Mouse (Mus musculus) common myeloid progenitor, adult 5-6 weeks (primary cell): ENCODE data around the gene Noxo1. TPM values are rescaled to one million over a fixed set of nuclear protein-coding genes. Genes with fewer than 3 reads are reported as not detected.

Experiments used
- ATAC-seq: replicated peaks from 2 replicates; pipeline ENCODE4 v1.8.0; 2016; ENCODE audit warnings: low read depth, mild to moderate bottlenecking, moderate TSS enrichment, inconsistent platforms; ENCODE audit not compliant: poor library complexity, severe bottlenecking
- total RNA-seq: library from RNA; stranded (forward); fragments of 200-1000, 187-1606 nt; gene quantifications from 2 replicates; pipeline ENCODE4 v1.2.3, GENCODE M21; 2017

The Noxo1 gene
- total RNA-seq, 1 experiment from 2014 or later, result 0.69 TPM

DNA sequence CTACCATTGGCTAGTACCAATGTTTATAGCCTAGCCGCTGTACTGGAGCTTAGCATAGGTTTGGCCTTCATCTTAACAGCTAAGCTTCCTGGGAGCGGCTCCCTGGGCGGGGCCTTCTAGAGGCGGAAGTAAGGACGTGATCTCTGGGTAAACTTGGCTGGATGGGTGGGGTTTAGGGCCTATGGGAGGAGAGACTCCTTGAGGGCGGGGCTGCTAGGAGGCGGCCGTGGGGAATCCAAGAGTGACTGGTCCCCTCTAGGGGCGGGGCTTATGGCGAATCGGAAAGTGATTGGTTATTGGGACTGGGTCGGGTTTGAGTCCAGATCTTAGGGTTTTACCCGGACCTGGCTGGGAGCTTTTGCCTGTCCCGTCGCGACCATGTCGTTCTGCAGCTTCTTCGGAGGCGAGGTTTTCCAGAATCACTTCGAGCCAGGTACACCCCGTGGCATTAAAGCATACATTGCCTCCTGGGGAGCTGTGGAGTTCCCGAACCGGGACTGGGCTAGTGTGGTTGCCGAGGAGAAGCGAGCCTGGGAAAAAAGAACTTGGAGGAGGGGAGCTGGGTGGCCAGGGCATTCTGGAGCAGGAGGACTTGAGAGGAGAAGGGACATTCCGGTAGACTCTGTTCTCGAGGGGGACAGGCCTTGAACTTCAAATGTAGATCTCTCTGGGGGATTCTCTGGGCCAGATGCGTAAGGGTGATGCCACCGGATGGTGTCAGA is 40.5 kb downstream of the Noxo1 start, which contains the start of gene Msrb1:
Gene Msrb1 (plus strand): TSS at position 313 of the 722 bp plus-strand sequence.
- ATAC-seq, result peak; percentile 97

DNA sequence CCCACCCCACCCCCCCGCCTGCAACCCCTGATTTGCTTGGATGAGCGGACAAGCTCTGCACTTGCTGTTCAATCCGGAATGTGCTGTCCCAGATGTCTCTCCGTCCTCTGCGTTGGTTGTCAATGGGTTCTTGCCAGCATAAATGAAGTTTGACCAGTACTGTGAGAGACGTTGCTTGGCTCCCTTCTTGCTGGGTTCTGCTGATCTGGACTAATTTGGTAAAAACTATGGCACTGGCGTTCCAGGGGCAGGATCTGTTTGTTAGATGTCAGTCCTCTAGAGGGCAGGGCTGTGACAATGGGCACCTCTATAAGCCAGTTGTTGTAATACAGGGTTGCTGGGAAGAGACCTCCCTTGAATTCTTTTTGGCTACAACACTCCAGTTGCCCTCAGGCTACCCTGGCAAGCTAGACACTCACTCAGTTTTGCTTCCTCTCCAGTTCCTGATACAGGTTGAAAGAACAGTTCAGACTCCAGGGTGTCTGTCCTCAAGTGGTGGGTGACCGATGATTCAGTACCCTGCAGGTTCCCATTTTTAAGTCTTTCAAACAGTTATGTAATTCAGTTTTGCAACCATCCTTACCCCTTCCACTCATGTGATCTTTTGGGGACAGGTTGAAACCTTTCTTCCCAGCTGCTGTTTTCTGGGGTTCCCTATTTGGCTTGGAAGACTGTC is 41.2 kb downstream of the Noxo1 start:
- peak; percentile 37 for ATAC-seq

DNA sequence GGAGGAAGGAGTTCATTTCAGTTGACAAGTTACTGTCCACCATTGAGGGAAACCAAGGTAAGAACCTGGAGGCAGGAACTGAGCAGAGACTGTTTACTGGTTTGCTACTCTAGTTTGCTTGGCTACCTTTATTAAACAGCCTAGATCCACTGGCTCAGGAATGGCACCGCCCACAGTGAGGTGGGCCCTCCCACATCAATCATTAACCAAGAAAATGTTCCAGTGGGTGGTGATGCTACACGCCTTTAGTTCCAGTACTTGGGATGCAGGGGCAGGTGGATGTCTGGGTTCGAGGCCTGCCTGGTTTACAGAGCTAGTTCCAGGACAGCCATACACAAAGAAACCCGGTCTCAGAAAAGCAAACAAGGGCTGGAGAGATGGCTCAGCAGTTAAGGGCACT is 42.2 kb downstream of the Noxo1 start:
- ATAC-seq, result no peak

DNA sequence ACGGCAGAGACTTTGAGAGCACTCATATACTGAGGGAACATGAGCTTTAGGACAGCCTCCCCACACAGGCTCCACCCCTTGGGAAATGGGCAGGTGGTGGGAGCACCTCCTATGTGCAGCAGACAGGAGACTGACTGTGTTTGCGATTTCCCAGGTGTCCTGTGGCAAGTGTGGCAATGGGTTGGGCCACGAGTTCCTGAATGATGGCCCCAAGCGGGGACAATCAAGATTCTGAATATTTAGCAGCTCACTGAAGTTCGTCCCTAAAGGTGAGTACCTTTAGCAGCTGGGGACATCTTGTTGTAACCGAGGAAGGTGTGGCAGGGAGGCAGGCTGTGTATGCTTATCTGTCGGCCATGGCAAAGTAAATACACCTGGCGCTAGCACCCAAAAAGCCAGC is 43.9 kb downstream of the Noxo1 start:
- no peak for ATAC-seq

DNA sequence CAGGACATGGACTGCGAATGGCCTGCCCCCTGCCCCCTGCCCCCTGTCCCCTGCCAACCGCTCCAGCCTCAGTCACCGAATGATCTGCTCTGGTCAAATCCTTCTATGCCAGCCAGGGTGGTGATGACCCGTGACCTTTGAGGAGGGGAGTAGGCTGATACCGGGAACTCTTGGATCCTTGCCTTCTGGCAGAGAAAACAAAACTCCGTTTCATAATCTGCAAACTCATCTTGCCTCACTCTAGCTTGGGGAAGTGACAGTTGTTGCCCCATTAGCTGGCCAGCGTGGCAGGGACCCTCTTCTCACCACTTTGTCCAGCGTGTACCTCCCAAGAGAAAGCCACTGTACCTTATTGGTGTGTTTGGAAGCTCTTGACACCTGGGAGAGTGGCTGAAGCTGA is 46.3 kb downstream of the Noxo1 start:
- ATAC-seq, result no peak

DNA sequence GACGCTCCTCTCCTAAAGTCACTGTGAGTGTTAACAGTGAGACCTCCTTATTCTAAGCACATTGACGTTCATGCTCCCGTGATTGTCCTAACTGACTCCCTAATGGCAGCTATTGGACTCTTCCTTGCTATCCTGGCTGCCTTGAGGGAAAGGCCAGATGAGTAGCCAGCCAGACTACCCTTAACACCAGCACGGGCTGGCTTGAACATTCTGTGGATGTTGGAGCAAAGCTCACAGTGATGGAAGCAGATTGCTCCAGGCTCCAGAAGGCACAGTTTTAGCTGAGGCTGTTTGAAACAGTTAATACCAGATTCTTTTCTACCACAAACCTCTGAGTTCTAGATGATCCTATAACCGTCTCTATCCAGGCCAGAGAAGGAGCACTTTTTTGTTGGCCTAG is 47.9 kb downstream of the Noxo1 start:
- no peak for ATAC-seq

DNA sequence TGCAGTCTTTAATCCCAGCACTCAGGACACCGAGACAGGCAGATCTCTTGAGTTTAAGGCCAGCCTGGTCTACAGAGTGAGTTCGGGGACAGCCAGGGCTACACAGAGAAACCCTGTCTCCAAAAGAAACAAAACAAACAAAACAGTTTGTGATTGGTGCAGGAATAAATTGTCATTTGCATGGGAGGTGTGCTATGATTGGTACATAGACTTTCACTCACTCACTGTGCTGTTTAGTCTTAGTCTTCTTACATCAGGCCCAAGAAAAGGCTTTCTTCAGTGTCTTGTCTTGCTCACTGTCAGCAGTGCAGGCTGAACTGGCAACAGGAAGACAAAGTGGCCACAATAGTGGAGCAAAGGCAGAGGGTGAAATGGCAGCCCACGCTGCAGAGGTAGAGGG is 48.3 kb downstream of the Noxo1 start:
- ATAC-seq, result no peak

DNA sequence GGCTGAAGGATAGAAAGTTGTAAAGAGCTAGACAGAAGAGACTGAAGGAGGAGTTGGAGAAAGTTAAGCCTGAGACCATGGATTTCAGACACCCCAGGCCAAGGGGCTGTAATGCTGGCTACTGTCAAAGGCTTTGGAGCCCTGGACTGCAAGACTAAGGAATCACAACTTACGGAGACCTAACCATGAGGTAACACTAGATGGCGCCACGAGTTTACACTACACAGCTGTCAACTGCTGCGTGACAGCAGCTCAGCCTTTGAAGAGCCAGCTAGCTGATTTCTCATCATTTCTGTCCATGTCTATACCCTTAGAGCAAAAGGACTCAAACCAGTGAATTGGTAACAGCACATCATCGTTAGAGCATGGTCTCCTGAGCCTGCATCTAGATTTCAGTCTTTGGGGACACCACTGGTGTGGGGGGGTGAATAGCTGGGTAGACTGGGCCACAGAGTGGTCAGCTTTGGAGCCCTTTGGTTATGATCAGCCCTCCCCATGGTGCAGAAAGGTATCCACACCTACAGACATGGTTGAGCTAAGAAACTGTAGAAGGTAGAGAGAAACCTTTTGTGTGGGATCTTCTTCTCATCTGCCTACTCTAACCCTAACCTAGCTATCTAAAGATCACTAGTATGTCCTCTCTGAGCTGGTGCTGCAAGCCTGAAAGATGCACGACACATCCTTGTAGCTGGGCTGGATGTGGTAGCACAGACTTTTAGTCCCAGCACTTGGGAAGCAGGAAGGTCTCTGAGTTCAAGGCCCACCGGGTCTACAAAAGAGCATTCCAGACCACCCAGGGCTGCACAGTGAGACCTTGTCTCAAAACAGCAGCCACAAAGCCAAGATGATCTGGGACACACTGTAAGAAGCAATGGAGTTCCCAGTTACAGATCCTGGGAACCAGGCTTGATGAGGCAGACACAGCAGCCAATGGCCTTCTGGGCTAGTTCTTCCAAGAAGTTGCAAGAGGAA is 49.8 kb downstream of the Noxo1 start:
- ATAC-seq, result peak; percentile 90

DNA sequence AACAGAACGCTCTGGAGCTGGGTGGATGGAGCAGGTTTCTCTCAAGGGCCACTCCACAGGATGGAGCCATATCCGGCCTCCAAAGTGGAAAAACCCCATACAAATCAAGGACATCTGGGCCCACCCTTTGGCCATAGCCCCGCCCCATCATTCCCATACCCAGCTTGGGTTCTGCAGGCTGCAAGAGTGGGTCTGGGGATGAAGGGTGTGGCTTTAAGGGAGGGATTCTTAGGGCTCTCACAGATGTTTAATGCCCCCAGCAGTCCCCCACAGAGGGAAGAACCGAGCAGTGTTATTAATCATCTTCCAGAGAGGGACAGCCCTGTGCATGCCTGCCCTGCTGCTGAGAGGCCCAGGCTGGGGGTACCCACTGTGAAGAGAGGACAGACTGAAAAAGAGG is 51.0 kb downstream of the Noxo1 start:
- no peak for ATAC-seq

Other genes starting within 250 kb of the Noxo1 start
- 10.0 and 15.2 TPM in 2 replicates for gene E4f1, start 225.9 kb upstream of the Noxo1 start, total RNA-seq
- gene Pgp, start 225.8 kb upstream of the Noxo1 start, total RNA-seq, result 21.6 and 23.5 TPM in 2 replicates
- gene Bricd5, start 222.3 kb upstream of the Noxo1 start, total RNA-seq, result 1.3 TPM in 1 of 2 replicates, not detected in the other
- 9.6 and 25.7 TPM in 2 replicates for gene Mlst8, start 217.2 kb upstream of the Noxo1 start, total RNA-seq
- gene Caskin1, start 207.6 kb upstream of the Noxo1 start, total RNA-seq, result not detected in 2 replicates
- 59.3 and 60.5 TPM in 2 replicates for gene Traf7, start 168.3 kb upstream of the Noxo1 start, total RNA-seq
- 0.05 TPM in 1 of 2 replicates, not detected in the other for gene Rab26, start 162.0 kb upstream of the Noxo1 start, total RNA-seq
- gene Pkd1, start 146.4 kb upstream of the Noxo1 start, total RNA-seq, result 8.3 and 37.4 TPM in 2 replicates
- gene Tsc2, start 63.6 kb upstream of the Noxo1 start, total RNA-seq, result 39.0 and 52.2 TPM in 2 replicates
- gene Nthl1, start 63.6 kb upstream of the Noxo1 start, total RNA-seq, result 18.0 and 25.1 TPM in 2 replicates
- 1.3 and 1.4 TPM in 2 replicates for gene Slc9a3r2, start 45.9 kb upstream of the Noxo1 start, total RNA-seq
- gene Npw, start 37.8 kb upstream of the Noxo1 start, total RNA-seq, result 0.27 and 1.4 TPM in 2 replicates
- gene Zfp598, start 26.5 kb upstream of the Noxo1 start, total RNA-seq, result 20.0 and 25.4 TPM in 2 replicates
- gene Syngr3, start 6.3 kb upstream of the Noxo1 start, total RNA-seq, result not detected in 2 replicates
- 30.9 and 44.6 TPM in 2 replicates for gene Gfer, start 78 bp upstream of the Noxo1 start, total RNA-seq
- 43.3 and 46.1 TPM in 2 replicates for gene Tbl3, start 11.4 kb downstream of the Noxo1 start, total RNA-seq
- gene Rnf151, start 21.8 kb downstream of the Noxo1 start, total RNA-seq, result not detected in 2 replicates
- gene Rps2, start 21.9 kb downstream of the Noxo1 start, total RNA-seq, result 1,725 and 1,907 TPM in 2 replicates
- gene Ndufb10, start 28.2 kb downstream of the Noxo1 start, total RNA-seq, result 192 and 287 TPM in 2 replicates
- 0.50 TPM in 1 of 2 replicates, not detected in the other for gene Rpl3l, start 31.6 kb downstream of the Noxo1 start, total RNA-seq
- gene Msrb1, start 40.4 kb downstream of the Noxo1 start, total RNA-seq, result 41.2 and 41.7 TPM in 2 replicates
- not detected in 2 replicates for gene Hs3st6, start 56.8 kb downstream of the Noxo1 start, total RNA-seq
- gene Meiob, start 108.1 kb downstream of the Noxo1 start, total RNA-seq, result 0.55 TPM in 1 of 2 replicates, not detected in the other
- gene Hagh, start 143.9 kb downstream of the Noxo1 start, total RNA-seq, result 21.5 and 26.7 TPM in 2 replicates
- 24.6 and 25.9 TPM in 2 replicates for gene Fahd1, start 154.1 kb downstream of the Noxo1 start, total RNA-seq
- not detected in 2 replicates for gene Igfals, start 169.8 kb downstream of the Noxo1 start, total RNA-seq
- 35.6 and 45.6 TPM in 2 replicates for gene Nubp2, start 190.1 kb downstream of the Noxo1 start, total RNA-seq
- gene Spsb3, start 190.4 kb downstream of the Noxo1 start, total RNA-seq, result 14.8 and 21.5 TPM in 2 replicates
- gene Eme2, start 198.9 kb downstream of the Noxo1 start, total RNA-seq, result 9.2 and 22.7 TPM in 2 replicates
- 21.6 and 22.0 TPM in 2 replicates for gene Mrps34, start 198.9 kb downstream of the Noxo1 start, total RNA-seq
- 35.0 and 36.0 TPM in 2 replicates for gene Nme3, start 200.3 kb downstream of the Noxo1 start, total RNA-seq
- gene Mapk8ip3, start 240.7 kb downstream of the Noxo1 start, total RNA-seq, result 21.0 and 33.2 TPM in 2 replicates